In the genomic region with DNA sequence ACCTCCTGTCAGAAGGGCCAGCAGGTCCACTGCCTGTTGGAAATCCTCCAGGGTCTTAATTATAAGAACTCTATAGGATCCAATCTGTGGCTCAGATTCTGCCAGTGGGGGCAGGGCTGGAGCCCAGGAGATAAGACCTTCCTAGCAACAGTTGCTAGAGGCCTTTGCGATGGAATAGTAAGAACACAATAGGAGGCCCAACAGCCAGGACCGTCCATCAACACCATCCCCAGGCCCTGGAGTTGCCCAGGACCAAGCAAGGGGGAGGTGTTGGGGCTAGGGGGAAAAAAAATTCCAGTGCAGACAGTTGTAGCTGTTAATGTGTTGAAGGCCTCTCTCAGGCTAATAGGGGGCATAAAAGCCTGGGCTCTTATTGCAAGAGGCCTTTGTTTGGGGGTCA, we compare ENCODE assay signal across 17 mouse cellular contexts. TPM values are rescaled to one million over a fixed set of nuclear protein-coding genes. Genes with fewer than 3 reads are reported as not detected.
DNase-seq lines count a peak whose midpoint lies in the region; ATAC-seq lines count a peak whose summit lies in the region.
"Had no signal": no experiment of that assay in that cellular context is flagged by ENCODE, and none has a peak within 500 bp of the region (broad histone marks: within the 10 kb centered on the region; RNA-seq: fewer than 3 reads in every experiment).

No protein-coding gene starts in this region.

- no peak overlapping the region for H3K27ac ChIP-seq in embryonic facial prominence, embryonic 11.5 days (replicated peaks; ENCODE audit: low read depth, low read length)
- H3K27ac ChIP-seq in limb, embryonic 10.5 days, result peak overlapping the region; percentile 69
- H3K27ac ChIP-seq: embryonic facial prominence, embryonic 15.5 days; kidney, embryonic 15.5 days; liver, embryonic 14.5 days had no signal

- H3K9me3 ChIP-seq in embryonic facial prominence, embryonic 11.5 days (replicated peaks; ENCODE audit: control insufficient read depth, low read length), result no peaks in the 10 kb centered on the region
- H3K9me3 ChIP-seq in limb, embryonic 10.5 days (replicated peaks), result no peaks in the 10 kb centered on the region
- H3K9me3 ChIP-seq: embryonic facial prominence, embryonic 15.5 days; kidney, embryonic 15.5 days had no signal

- no peak overlapping the region for H3K4me3 ChIP-seq in embryonic facial prominence, embryonic 11.5 days (ENCODE audit: low read depth, low read length)
- H3K4me3 ChIP-seq in limb, embryonic 10.5 days, result no peak overlapping the region
- H3K4me3 ChIP-seq: embryonic facial prominence, embryonic 15.5 days; kidney, embryonic 15.5 days had no signal

- H3K27me3 ChIP-seq in embryonic facial prominence, embryonic 11.5 days (ENCODE audit: control insufficient read depth, insufficient read depth, low read length), result no peaks in the 10 kb centered on the region
- no peaks in the 10 kb centered on the region for H3K27me3 ChIP-seq in limb, embryonic 10.5 days (ENCODE audit: low read depth, poor library complexity, severe bottlenecking)
- H3K27me3 ChIP-seq: embryonic facial prominence, embryonic 15.5 days; kidney, embryonic 15.5 days had no signal

- DNase-seq in left cerebral cortex, postnatal 4 days, result peak; percentile 35
- no peak for DNase-seq in left cerebral cortex, adult 9 months (ENCODE audit: low spot score in 2 of 2)
- peak; percentile 23 for DNase-seq in embryonic facial prominence, embryonic 11.5 days (ENCODE audit: low spot score)
- no peak for DNase-seq in limb, embryonic 10.5 days (ENCODE audit: low spot score)
- peak; percentile 71 for DNase-seq in retina, embryonic 14.5 days (ENCODE audit: low spot score)
- no peak for DNase-seq in thymus, adult 18-20 months
- no peak for DNase-seq in spleen, postnatal 14 days (ENCODE audit: low spot score in 2 of 2)
- DNase-seq in layer of hippocampus, postnatal 36 days, result no peak
- DNase-seq: adrenal gland, postnatal 10 days; heart, postnatal 10 days; thymus, postnatal 14 days had no signal

- H3K36me3 ChIP-seq in embryonic facial prominence, embryonic 11.5 days (replicated peaks; ENCODE audit: control insufficient read depth, insufficient read depth, low read depth, low read length), result no peaks in the 10 kb centered on the region
- H3K36me3 ChIP-seq in limb, embryonic 10.5 days, result no peaks in the 10 kb centered on the region
- H3K36me3 ChIP-seq: embryonic facial prominence, embryonic 15.5 days; kidney, embryonic 15.5 days had no signal

- no peaks in the 10 kb centered on the region for H3K4me1 ChIP-seq in embryonic facial prominence, embryonic 11.5 days (ENCODE audit: control insufficient read depth, insufficient read depth, low read length)
- H3K4me1 ChIP-seq in limb, embryonic 10.5 days, result peaks cover 16% of the 10 kb centered on the region
- H3K4me1 ChIP-seq: embryonic facial prominence, embryonic 15.5 days; kidney, embryonic 15.5 days had no signal

- WGBS in embryonic facial prominence, embryonic 11.5 days, result 33% methylated on average over 2 of the region's 2 CpGs
- WGBS in limb, embryonic 10.5 days, result 36% methylated on average over 2 of the region's 2 CpGs

- ATAC-seq in embryonic facial prominence, embryonic 11.5 days (replicated peaks; ENCODE audit: insufficient number of reproducible peaks, low FRiP score, low TSS enrichment, low read depth), result peak; percentile 79
- ATAC-seq: CD4-positive, CD25-positive, alpha-beta regulatory T cell, adult 4 months; Patski had no signal

- H3K9ac ChIP-seq in embryonic facial prominence, embryonic 11.5 days (replicated peaks; ENCODE audit: low read length), result no peak overlapping the region
- H3K9ac ChIP-seq: embryonic facial prominence, embryonic 15.5 days; kidney, embryonic 15.5 days; liver, embryonic 14.5 days had no signal

- intact Hi-C loops in left cerebral cortex, postnatal 4 days (cut with DNase I), result no loop called here

- no peak overlapping the region for H3K4me2 ChIP-seq in embryonic facial prominence, embryonic 11.5 days (ENCODE audit: low read depth, low read length)
- H3K4me2 ChIP-seq: embryonic facial prominence, embryonic 15.5 days; kidney, embryonic 15.5 days had no signal

RNA-seq across cellular contexts. Expression of gene Hdhd5, which starts 19.1 kb away (rescaled TPM):
- 10 to 100 TPM; 27.1 to 31.6 TPM for total RNA-seq in left cerebral cortex, postnatal 4 days (2021)
- polyA plus RNA-seq in embryonic facial prominence, embryonic 11.5 days (2014; fragmentation: Nextera tagmentation; extraction: Ambion mirVana), result 13.3 and 14.2 TPM in 2 replicates
- 24.4 and 26.3 TPM in 2 replicates for polyA plus RNA-seq in limb, embryonic 10.5 days (2016; fragmentation: Nextera tagmentation; extraction: Ambion mirVana)
- total RNA-seq in layer of hippocampus, postnatal 36 days (2021), result 10 to 100 TPM; 29.5 to 30.5 TPM

RNA-seq across cellular contexts. Expression of gene Tmem121b, which starts 56.6 kb away (rescaled TPM):
- 10 to 100 TPM; 28.9 to 29.6 TPM for total RNA-seq in left cerebral cortex, postnatal 4 days (2021)
- polyA plus RNA-seq in embryonic facial prominence, embryonic 11.5 days (2014; fragmentation: Nextera tagmentation; extraction: Ambion mirVana), result 0.38 and 0.41 TPM in 2 replicates
- 0.10 and 0.18 TPM in 2 replicates for polyA plus RNA-seq in limb, embryonic 10.5 days (2016; fragmentation: Nextera tagmentation; extraction: Ambion mirVana)
- total RNA-seq in layer of hippocampus, postnatal 36 days (2021), result 10 to 100 TPM; 37.7 to 41.3 TPM
- total RNA-seq: gastrocnemius, adult 18-20 months had no signal

Comparison
In these comparisons a context has a peak if more than half of its experiments do, and no peak if none do; other contexts are left out.
1. DNase-seq: peak in left cerebral cortex, postnatal 4 days (single experiment), embryonic facial prominence, embryonic 11.5 days (single experiment) and retina, embryonic 14.5 days (single experiment); none in left cerebral cortex, adult 9 months (0 of 2), limb, embryonic 10.5 days (single experiment), thymus, adult 18-20 months (0 of 2), spleen, postnatal 14 days (0 of 2) and layer of hippocampus, postnatal 36 days (0 of 2).